Mouse (Mus musculus): ENCODE data around the gene Kazn. TPM values are rescaled to one million over a fixed set of nuclear protein-coding genes. Genes with fewer than 3 reads are reported as not detected.
A peak's percentile ranks its signal among the peaks of the same experiment; 100 is the strongest.

Kazn gene
- total and polyA plus RNA-seq, 2 experiments from 2014 or later = 25.6 to 70.2 TPM

- H3K27me3 ChIP-seq (ENCODE audit: insufficient read depth, low read length) = no peaks in the 10 kb centered on the region
- no peak overlapping the region for H3K9ac ChIP-seq (replicated peaks; ENCODE audit: low read length, poor library complexity, severe bottlenecking)
- no peak overlapping the region for H3K27ac ChIP-seq (ENCODE audit: low read depth, low read length)
- H3K4me1 ChIP-seq (ENCODE audit: insufficient read depth, low read length) = no peaks in the 10 kb centered on the region
- ATAC-seq (ENCODE audit: low FRiP score) (no peak), DNase-seq (ENCODE audit: low spot score) (no peak)
- H3K36me3 ChIP-seq (ENCODE audit: insufficient read depth, low read length) = no peaks in the 10 kb centered on the region
- WGBS = 77% methylated on average over 2 of the region's 2 CpGs
- no peaks in the 10 kb centered on the region for H3K9me3 ChIP-seq (ENCODE audit: low read length)
- no peak for TF ChIP-seq CTCF (IDR thresholded peaks at IDR 0.05)
- H3K4me3 ChIP-seq (ENCODE audit: low read depth, low read length) = no peak overlapping the region
- no peak overlapping the region for H3K4me2 ChIP-seq (ENCODE audit: low read depth, low read length, poor library complexity, severe bottlenecking)
These were observed 148.1 kb downstream of the Kazn start for GRCm38 (mm10) chr4:142091100-142091499.

- H3K4me2 ChIP-seq (ENCODE audit: low read depth, low read length, poor library complexity, severe bottlenecking) = no peak overlapping the region
- no peaks in the 10 kb centered on the region for H3K36me3 ChIP-seq (ENCODE audit: insufficient read depth, low read length)
- no peak for ATAC-seq (ENCODE audit: low FRiP score)
- TF ChIP-seq CTCF (IDR thresholded peaks at IDR 0.05) = no peak
- H3K27ac ChIP-seq (ENCODE audit: low read depth, low read length) = no peak overlapping the region
- no peak for DNase-seq (ENCODE audit: low spot score)
- no peak overlapping the region for H3K9ac ChIP-seq (replicated peaks; ENCODE audit: low read length, poor library complexity, severe bottlenecking)
- peaks cover 6% of the 10 kb centered on the region for H3K27me3 ChIP-seq (ENCODE audit: insufficient read depth, low read length)
- H3K4me3 ChIP-seq (ENCODE audit: low read depth, low read length) = no peak overlapping the region
- no peaks in the 10 kb centered on the region for H3K4me1 ChIP-seq (ENCODE audit: insufficient read depth, low read length)
- WGBS = 79% methylated on average over 6 of the region's 6 CpGs
- H3K9me3 ChIP-seq (ENCODE audit: low read length) = no peaks in the 10 kb centered on the region
These were observed 149.2 kb downstream of the Kazn start for GRCm38 (mm10) chr4:142089966-142090365.

DNA sequence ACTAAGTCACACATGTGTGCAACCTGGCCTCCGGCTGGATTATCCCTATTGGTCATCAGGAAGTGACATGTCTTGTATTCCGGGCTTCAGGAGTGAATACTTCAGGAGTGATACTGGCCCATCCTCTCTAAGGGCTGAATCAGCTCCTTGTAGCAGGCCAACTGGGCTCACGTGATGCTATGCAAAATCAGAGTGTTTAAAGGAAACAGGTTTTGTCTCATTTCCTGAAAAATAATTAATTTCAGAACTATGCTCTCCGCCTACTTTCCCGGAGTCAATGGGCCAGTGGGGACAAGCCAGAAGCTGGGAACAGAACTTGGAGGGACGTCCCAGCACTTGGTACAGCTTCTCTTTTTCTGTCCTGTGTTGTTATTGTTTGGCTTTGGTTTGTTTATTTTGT lies 150.4 kb downstream of the Kazn start:
- Histone ChIP-seq H3K9ac (replicated peaks; ENCODE audit: low read length, poor library complexity, severe bottlenecking) (no peak overlapping the region), H3K4me3 (ENCODE audit: low read depth, low read length) (no peak overlapping the region), H3K36me3 (ENCODE audit: insufficient read depth, low read length) (no peaks in the 10 kb centered on the region), H3K4me1 (ENCODE audit: insufficient read depth, low read length) (peaks cover 6% of the 10 kb centered on the region; the same call in 1 of the 2 replicates), H3K27me3 (ENCODE audit: insufficient read depth, low read length) (peaks cover 13% of the 10 kb centered on the region), H3K4me2 (ENCODE audit: low read depth, low read length, poor library complexity, severe bottlenecking) (no peak overlapping the region), H3K27ac (ENCODE audit: low read depth, low read length) (no peak overlapping the region), H3K9me3 (ENCODE audit: low read length) (no peaks in the 10 kb centered on the region)
- DNase-seq (ENCODE audit: low spot score) = no peak
- TF ChIP-seq CTCF (IDR thresholded peaks at IDR 0.05) = no peak
- 69% methylated on average over 6 of the region's 6 CpGs for WGBS
- no peak for ATAC-seq (ENCODE audit: low FRiP score)

- no peaks in the 10 kb centered on the region for H3K36me3 ChIP-seq (ENCODE audit: insufficient read depth, low read length)
- no peak overlapping the region for H3K9ac ChIP-seq (replicated peaks; ENCODE audit: low read length, poor library complexity, severe bottlenecking)
- DNase-seq (ENCODE audit: low spot score) (no peak), ATAC-seq (ENCODE audit: low FRiP score) (no peak)
- peaks cover 13% of the 10 kb centered on the region for H3K27me3 ChIP-seq (ENCODE audit: insufficient read depth, low read length)
- TF ChIP-seq CTCF (IDR thresholded peaks at IDR 0.05) = no peak
- H3K27ac ChIP-seq (ENCODE audit: low read depth, low read length) = no peak overlapping the region
- 37% methylated on average over 4 of the region's 4 CpGs for WGBS
- H3K4me3 ChIP-seq (ENCODE audit: low read depth, low read length) = no peak overlapping the region
- H3K9me3 ChIP-seq (ENCODE audit: low read length) = no peaks in the 10 kb centered on the region
- peaks cover 10% of the 10 kb centered on the region; the same call in 1 of the 2 replicates for H3K4me1 ChIP-seq (ENCODE audit: insufficient read depth, low read length)
- H3K4me2 ChIP-seq (ENCODE audit: low read depth, low read length, poor library complexity, severe bottlenecking) = no peak overlapping the region
These were observed 150.8 kb downstream of the Kazn start for GRCm38 (mm10) chr4:142088409-142088808.

- 7% methylated on average over 20 of the region's 20 CpGs for WGBS
- Histone ChIP-seq H3K36me3 (ENCODE audit: insufficient read depth, low read length) (no peaks in the 10 kb centered on the region), H3K27ac (ENCODE audit: low read depth, low read length) (no peak overlapping the region), H3K4me1 (ENCODE audit: insufficient read depth, low read length) (peaks cover 11% of the 10 kb centered on the region; the same call in 1 of the 2 replicates), H3K4me3 (ENCODE audit: low read depth, low read length) (peak overlapping the region; percentile 58), H3K9me3 (ENCODE audit: low read length) (no peaks in the 10 kb centered on the region), H3K27me3 (ENCODE audit: insufficient read depth, low read length) (peaks cover 13% of the 10 kb centered on the region), H3K9ac (replicated peaks; ENCODE audit: low read length, poor library complexity, severe bottlenecking) (no peak overlapping the region), H3K4me2 (ENCODE audit: low read depth, low read length, poor library complexity, severe bottlenecking) (peak overlapping the region; percentile 100)
- DNase-seq (ENCODE audit: low spot score) = no peak
- no peak for ATAC-seq (ENCODE audit: low FRiP score)
- TF ChIP-seq CTCF (IDR thresholded peaks at IDR 0.05) = peak; percentile 31
These were observed 154.2 kb downstream of the Kazn start for GRCm38 (mm10) chr4:142084936-142085563.

DNA sequence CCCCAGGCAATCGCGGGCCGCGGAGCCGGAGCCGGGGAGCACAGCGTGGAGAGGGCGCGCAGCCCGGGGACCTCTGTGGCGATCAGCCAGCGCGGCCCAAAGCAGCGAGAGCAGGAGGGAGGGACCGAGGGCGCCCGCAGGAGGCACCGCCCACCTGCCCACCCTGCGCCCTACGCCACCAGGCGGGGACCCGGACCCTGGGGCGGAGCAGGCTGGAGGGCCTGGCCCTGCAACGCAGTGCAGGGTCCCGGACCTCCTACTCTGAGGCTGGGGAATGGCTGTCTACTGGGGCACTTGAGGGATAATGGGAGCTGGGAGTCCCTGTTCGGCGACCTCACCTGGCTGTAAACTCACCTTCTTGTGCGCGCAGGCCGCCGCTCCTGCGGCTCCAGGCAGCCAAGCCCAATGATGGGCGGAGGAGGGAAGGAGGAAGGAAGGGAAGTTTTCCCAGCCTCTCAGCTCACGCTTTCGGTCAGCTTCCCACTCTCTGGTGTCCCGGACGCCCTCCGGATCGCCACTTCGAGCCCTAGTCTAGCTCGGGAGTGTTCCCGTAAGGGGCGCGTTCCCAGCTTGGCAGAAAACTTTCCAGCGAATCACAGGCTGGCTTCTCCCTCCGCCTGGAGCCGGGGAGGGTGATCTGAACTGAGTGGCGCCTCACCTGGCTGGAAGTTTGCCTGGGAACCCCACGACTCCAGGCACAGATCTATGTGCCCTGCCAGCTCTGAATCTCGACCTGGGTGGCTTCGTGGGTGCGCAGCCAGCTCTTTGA lies 154.9 kb downstream of the Kazn start, which contains the start of gene Tmem51:
Gene Tmem51 (minus strand): TSS at position 174 of the 769 bp plus-strand sequence.
- Histone ChIP-seq H3K27ac (ENCODE audit: low read depth, low read length) (no peak within 1 kb of the TSS), H3K4me2 (ENCODE audit: low read depth, low read length, poor library complexity, severe bottlenecking) (peak within 1 kb of the TSS; percentile 100), H3K4me1 (ENCODE audit: insufficient read depth, low read length) (peaks cover 11% of the 10 kb centered on the region; the same call in 1 of the 2 replicates), H3K27me3 (ENCODE audit: insufficient read depth, low read length) (peaks cover 13% of the 10 kb centered on the region), H3K4me3 (ENCODE audit: low read depth, low read length) (peak within 1 kb of the TSS; percentile 58), H3K9ac (replicated peaks; ENCODE audit: low read length, poor library complexity, severe bottlenecking) (peak within 1 kb of the TSS; percentile 44), H3K36me3 (ENCODE audit: insufficient read depth, low read length) (no peaks in the 10 kb centered on the region), H3K9me3 (ENCODE audit: low read length) (no peaks in the 10 kb centered on the region)
- no peak for DNase-seq (ENCODE audit: low spot score)
- ATAC-seq (ENCODE audit: low FRiP score) = peak; percentile 65; the same call in 1 of the 2 replicates
- TF ChIP-seq CTCF (IDR thresholded peaks at IDR 0.05) = 0 out of 2 replicates have a peak, but pooled peaks have one; percentile 16
- whole genome bisulfite sequencing = 1% methylated on average over 50 of the region's 52 CpGs

Data from midbrain, postnatal 0 days (tissue).